Mouse (Mus musculus) ES-E14 (cell line): ENCODE measurements at regions not wholly inside any gene's neighbourhood (a gene's known extent, or its start where the extent isn't known, plus 50 kb on each side); places are given as distances from the start of the nearest gene placed in this dataset.

ENCODE experiments used
- DNase-seq: peaks from one replicate; pipeline ENCODE4 v3.0.0-alpha.2; 2013; ENCODE audit warnings: low read depth, low spot score
- H3K27ac ChIP-seq: 2 replicates; pipeline ENCODE4 v1.5.1; 2012; ENCODE audit warnings: low read depth, mild to moderate bottlenecking, low read length, moderate library complexity, mixed read lengths; ENCODE audit not compliant: poor library complexity, insufficient read depth, severe bottlenecking
- H3K36me3 ChIP-seq: 2 replicates; pipeline ENCODE4 v1.6.1; 2012; ENCODE audit warnings: mild to moderate bottlenecking, low read length, moderate library complexity, mixed read lengths; ENCODE audit not compliant: control insufficient read depth, poor library complexity, insufficient read depth, severe bottlenecking
- H3K4me1 ChIP-seq, 2 experiments: fragments of 150-350 bp in 1 of 2; sonication (generic) in 1 of 2; 2 replicates each; pipeline ENCODE4 v1.6.1; 2012; ENCODE audit warnings: low read length in 2 of 2, mild to moderate bottlenecking in 1 of 2, mixed read lengths in 1 of 2; ENCODE audit not compliant: control insufficient read depth in 2 of 2, insufficient read depth in 2 of 2, poor library complexity in 1 of 2
- H3K4me3 ChIP-seq, 2 experiments: fragments of 150-350 bp in 1 of 2; sonication (generic) in 1 of 2; 2 replicates each; pipeline ENCODE4 v1.5.1; 2012; ENCODE audit warnings: low read length in 2 of 2, low read depth in 1 of 2, mild to moderate bottlenecking in 1 of 2, mixed read lengths in 1 of 2; ENCODE audit not compliant: insufficient read depth in 1 of 2, poor library complexity in 1 of 2, severe bottlenecking in 1 of 2
- H3K9ac ChIP-seq: 2 replicates; pipeline ENCODE4 v1.6.1; 2012; ENCODE audit warnings: low read depth, mild to moderate bottlenecking, low read length, mixed read lengths; ENCODE audit not compliant: poor library complexity, insufficient read depth, severe bottlenecking
- H3K9me3 ChIP-seq: fragments of 150-350 bp; sonication (generic); 2 replicates; pipeline ENCODE4 v1.6.1; 2012; ENCODE audit warnings: low read depth, mild to moderate bottlenecking, low read length; ENCODE audit not compliant: control insufficient read depth, insufficient read depth
- CHD2 ChIP-seq: IDR thresholded peaks from 2 replicates; pipeline ENCODE4 v1.6.1; 2014; ENCODE audit warnings: mild to moderate bottlenecking, low read depth, low read length, inconsistent platforms
- HCFC1 ChIP-seq: IDR thresholded peaks from 2 replicates; pipeline ENCODE4 v1.6.1; 2012; ENCODE audit warnings: low read length, inconsistent platforms, borderline replicate concordance; ENCODE audit not compliant: insufficient read depth
- MAFK ChIP-seq: IDR thresholded peaks from 2 replicates; pipeline ENCODE4 v1.6.1; 2014; ENCODE audit warnings: mild to moderate bottlenecking, low read depth, low read length, inconsistent platforms; ENCODE audit not compliant: insufficient read depth
- ZC3H11A ChIP-seq: IDR thresholded peaks from 2 replicates; pipeline ENCODE4 v1.6.1; 2012; ENCODE audit warnings: low read depth, mild to moderate bottlenecking, inconsistent platforms, low read length, borderline replicate concordance
- ZNF384 ChIP-seq: IDR thresholded peaks from 2 replicates; pipeline ENCODE4 v1.6.1; 2012; ENCODE audit warnings: low read depth, low read length, inconsistent platforms
- in situ Hi-C, 2 experiments: fragments of 600-800 bp; cut with MboI; formaldehyde crosslinking; loops; one replicate each; pipeline ENCODE4 v1.15.1; 2025; ENCODE audit warnings: low sequenced_read_pairs in 2 of 2, inconsistent platforms in 1 of 2; ENCODE audit not compliant: unreplicated experiment in 2 of 2

- in situ Hi-C loops: no loop called here
- no peak overlapping the region for H3K4me3 ChIP-seq
- no peaks in the 10 kb centered on the region for H3K36me3 ChIP-seq
- no peak for DNase-seq
- no peaks in the 10 kb centered on the region for H3K4me1 ChIP-seq
- no peak overlapping the region for H3K9ac ChIP-seq
- no peak for TF ChIP-seq ZC3H11A
- TF ChIP-seq HCFC1: no peak
- no peak for TF ChIP-seq MAFK
- TF ChIP-seq ZNF384: no peak
- no peak for TF ChIP-seq CHD2
- no peaks in the 10 kb centered on the region for H3K9me3 ChIP-seq
- H3K27ac ChIP-seq: no peak overlapping the region
Observed at GRCm38 (mm10) chr10:84119952-84120550, 320.3 kb downstream of the Nuak1 start.

GRCm38 (mm10) chr10:84137019-84137658 is 303.3 kb downstream of the Nuak1 start:
- H3K27ac ChIP-seq: no peak overlapping the region
- in situ Hi-C loops: no loop called here
- no peak for TF ChIP-seq HCFC1
- TF ChIP-seq ZC3H11A: no peak
- TF ChIP-seq MAFK: no peak
- TF ChIP-seq ZNF384: no peak
- no peak for TF ChIP-seq CHD2
- no peaks in the 10 kb centered on the region for H3K36me3 ChIP-seq
- no peak overlapping the region for H3K4me3 ChIP-seq
- no peak overlapping the region for H3K9ac ChIP-seq
- H3K9me3 ChIP-seq: no peaks in the 10 kb centered on the region
- DNase-seq: no peak
- H3K4me1 ChIP-seq: no peaks in the 10 kb centered on the region

GRCm38 (mm10) chr10:84142741-84143454 is 297.5 kb downstream of the Nuak1 start:
- Histone ChIP-seq H3K9ac (no peak overlapping the region), H3K4me1 (no peaks in the 10 kb centered on the region), H3K4me3 (no peak overlapping the region), H3K36me3 (no peaks in the 10 kb centered on the region), H3K27ac (no peak overlapping the region), H3K9me3 (no peaks in the 10 kb centered on the region)
- in situ Hi-C loops: no loop called here
- no peak for TF ChIP-seq ZNF384
- TF ChIP-seq MAFK: no peak
- no peak for TF ChIP-seq ZC3H11A
- no peak for TF ChIP-seq HCFC1
- DNase-seq: no peak

GRCm38 (mm10) chr10:84143674-84144343 is 296.6 kb downstream of the Nuak1 start:
- no peak overlapping the region for H3K27ac ChIP-seq
- TF ChIP-seq HCFC1: no peak
- no peak for TF ChIP-seq ZC3H11A
- no peak for TF ChIP-seq ZNF384
- TF ChIP-seq CHD2: no peak
- no peak for TF ChIP-seq MAFK
- in situ Hi-C loops: no loop called here

More at GRCm38 (mm10) chr10:84143674-84144343, 296.6 kb downstream of the Nuak1 start:
- H3K9ac ChIP-seq: no peak overlapping the region
- no peaks in the 10 kb centered on the region for H3K9me3 ChIP-seq
- no peak overlapping the region for H3K4me3 ChIP-seq
- no peaks in the 10 kb centered on the region for H3K36me3 ChIP-seq
- H3K4me1 ChIP-seq: no peaks in the 10 kb centered on the region
- no peak for DNase-seq
